Mouse (Mus musculus) 3134 (cell line): ENCODE results near the gene Epb41l4b.

ENCODE experiments used
- DNase-seq: peaks from one replicate; pipeline ENCODE4 v3.0.0-alpha.2; 2011; ENCODE audit warnings: low spot score; ENCODE audit not compliant: insufficient read length; ENCODE audit errors: extremely low read depth

Gene Epb41l4b

DNA sequence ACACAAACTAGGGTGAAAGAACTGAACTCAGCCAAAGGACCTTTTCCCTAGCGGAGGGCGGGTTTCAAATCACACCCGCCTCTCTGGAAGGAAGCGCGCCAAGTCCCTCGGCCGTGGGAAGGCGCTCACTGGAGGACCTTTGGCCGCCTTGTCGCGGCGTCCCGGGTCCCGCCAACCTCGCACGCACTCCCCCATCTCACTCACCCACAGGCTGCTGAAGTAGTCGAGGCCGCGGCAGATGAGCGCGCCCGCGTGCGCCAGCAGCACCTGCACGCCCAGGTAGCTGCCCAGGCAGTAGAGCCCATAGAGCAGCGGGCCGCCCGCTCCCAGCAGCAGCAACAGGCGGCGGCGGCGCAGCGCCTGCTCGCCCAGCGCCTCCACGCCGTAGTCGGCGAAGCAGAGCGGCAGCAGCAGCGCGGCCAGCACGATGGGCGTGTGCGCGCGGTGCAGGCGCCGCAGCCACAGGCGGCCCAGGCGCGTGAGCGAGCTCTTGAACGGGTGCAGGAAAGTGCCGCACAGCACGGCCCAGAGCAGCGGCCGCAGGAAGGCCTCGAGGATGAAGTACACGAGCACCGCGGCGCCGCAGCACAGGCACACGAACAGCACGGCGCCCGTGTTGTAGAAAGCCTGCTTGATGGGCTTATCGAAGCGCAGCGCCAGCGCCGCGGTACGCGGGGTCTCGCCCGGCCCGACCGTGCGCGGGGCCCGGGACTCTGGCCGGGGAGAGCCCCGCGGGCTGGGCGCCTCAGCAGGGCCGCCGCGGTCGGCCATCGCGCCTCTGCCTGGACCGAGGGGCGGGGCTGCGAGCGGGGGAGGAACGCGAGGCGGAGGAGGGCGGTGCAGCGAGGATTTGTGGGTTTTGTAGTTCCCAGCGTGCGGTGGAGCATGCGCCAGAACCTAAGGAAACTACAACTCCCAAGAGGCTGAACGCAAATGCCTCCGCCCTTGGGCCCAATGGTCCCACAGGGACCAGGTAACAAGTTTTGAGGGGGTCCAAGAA, 196.3 kb downstream of the Epb41l4b start, which contains the start of gene Tmem245:
Gene Tmem245 (minus strand): TSS at position 797 of the 1,000 bp plus-strand sequence.
- DNase-seq: peak; percentile 94

DNA sequence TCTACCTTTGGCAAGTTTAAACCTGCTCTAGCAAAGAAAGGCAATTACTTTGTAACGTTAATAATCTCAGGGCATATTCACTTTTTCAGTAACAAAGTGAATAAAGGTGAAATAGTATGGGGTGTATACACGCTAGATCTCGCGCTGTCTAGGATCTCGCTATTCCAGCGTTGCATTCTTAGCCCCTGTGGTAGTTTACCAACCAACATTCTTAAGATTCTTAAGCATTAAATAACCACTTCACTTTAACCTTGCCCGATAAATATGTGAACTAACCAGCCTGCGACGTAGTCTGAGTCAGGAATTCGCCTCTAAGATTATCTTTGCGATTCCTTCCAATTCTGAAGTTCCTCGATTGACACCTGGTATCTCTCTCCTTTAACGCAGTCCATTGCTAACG, 197.1 kb downstream of the Epb41l4b start:
- DNase-seq: no peak

DNA sequence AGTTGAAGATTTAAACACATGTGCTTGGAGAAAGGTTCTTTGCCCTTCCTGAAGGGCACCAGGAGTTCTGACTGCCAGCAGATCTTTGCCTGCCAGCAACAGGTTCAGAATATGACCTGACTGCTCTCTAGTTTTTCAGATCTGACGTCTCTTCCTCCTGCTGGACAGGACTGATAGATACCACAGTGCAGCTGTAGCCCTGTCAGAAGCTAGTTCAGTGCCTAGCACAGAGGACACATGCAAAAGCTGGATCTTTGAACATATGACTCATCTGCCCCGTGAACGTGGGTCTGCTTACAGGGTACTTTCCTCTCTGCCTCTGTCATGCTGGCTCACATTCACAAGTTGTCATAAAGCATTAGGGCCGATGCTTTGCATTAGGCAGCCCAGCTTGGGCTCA, 199.0 kb downstream of the Epb41l4b start:
- no peak for DNase-seq

DNA sequence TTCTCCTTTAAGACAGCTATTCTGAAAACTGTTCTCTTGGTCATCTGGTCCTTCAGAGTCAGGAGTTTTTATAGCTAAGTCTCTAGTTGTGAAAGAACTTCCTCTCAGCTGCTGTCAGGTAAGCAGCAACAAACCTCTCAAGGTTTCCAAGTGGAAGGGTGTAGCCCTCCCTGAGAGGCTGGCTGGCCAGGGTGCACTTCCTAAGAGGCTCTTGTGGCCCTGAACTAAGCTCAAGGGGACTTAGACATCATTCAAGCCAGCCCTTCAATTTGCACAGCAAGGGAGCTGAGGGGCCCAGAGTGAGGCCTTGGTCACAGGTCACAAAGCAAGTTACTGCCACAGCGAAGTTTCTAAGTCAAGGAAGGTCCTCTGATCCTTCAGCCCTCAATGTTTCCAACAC, 200.0 kb downstream of the Epb41l4b start:
- no peak for DNase-seq

DNA sequence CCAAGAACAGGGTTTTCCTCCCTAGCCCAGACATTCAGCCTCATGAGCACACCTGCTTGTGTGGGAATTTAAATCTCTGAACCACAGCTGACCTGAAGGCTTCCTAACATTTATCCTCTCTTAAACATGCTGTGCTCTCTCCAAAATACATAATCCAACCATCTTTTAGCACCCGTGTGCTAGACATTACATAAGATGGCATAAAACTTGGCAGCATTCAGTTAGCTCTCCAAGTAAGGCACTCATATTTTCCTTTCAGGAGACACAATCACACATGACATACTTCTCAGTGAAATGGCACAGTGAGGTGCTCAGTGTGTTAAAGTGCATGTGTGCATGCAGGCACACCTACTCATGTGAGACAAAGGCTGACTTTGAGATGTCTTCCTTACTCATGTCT, 200.7 kb downstream of the Epb41l4b start:
- DNase-seq: no peak
